Mouse (Mus musculus): ENCODE measurements at regions not wholly inside any gene's neighbourhood (a gene's known extent, or its start where the extent isn't known, plus 50 kb on each side); places are given as distances from the start of the nearest gene placed in this dataset.

DNA sequence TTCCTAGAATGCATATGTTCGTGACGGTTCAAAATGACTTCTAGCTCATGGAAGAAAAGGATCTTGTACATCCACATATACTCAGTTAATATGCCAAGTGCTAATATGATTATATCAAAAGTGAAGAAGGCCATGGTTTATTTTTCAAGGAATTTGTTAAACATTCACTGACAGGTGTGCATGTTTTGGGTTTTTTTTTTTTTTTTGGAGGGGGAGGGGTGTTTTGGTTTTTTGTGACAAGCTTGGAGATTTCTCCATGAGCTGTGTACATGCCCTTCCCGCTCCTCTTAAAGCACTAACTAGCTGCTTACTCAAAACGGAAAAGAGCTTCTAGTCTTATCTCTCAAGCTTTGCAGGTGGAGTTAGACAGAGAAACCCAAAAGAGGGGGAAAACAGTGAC, 187.1 kb upstream of the Atp2b1 start:
- DNase-seq (ENCODE audit: low spot score in 2 of 2) = no peak
- intact Hi-C loops (cut with DNase I) = no loop called here

DNA sequence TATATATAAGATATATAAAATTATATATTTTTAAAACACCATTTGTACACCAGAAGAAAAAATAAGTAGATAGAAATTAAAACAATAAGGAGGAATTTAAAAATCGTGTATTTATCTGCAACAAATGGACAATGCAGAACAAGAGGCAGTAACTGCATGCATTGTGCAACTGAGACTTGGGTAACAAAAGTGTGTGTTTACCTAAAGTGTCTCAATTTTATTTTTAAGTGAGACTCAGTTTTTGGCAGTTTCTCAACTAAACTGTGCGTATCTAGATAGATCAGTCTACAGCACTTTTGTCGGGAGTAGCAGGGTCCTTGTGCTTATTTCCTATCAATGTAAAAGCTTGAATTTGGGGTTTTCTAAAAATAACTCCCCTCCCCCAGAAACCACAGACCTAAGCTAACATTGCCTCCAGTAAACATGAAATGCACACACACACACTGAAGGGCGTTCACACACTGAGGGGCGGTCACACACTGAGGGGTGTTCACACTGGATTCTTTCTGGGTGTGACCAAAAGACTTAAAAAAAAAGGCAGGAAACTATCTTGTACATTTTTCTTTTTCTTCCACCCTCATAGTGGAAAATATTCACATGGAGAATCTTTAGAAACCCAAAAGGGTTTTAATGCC, 185.7 kb upstream of the Atp2b1 start:
- intact Hi-C loops (cut with DNase I) = no loop called here
- DNase-seq (ENCODE audit: low spot score in 2 of 2) = no peak

DNA sequence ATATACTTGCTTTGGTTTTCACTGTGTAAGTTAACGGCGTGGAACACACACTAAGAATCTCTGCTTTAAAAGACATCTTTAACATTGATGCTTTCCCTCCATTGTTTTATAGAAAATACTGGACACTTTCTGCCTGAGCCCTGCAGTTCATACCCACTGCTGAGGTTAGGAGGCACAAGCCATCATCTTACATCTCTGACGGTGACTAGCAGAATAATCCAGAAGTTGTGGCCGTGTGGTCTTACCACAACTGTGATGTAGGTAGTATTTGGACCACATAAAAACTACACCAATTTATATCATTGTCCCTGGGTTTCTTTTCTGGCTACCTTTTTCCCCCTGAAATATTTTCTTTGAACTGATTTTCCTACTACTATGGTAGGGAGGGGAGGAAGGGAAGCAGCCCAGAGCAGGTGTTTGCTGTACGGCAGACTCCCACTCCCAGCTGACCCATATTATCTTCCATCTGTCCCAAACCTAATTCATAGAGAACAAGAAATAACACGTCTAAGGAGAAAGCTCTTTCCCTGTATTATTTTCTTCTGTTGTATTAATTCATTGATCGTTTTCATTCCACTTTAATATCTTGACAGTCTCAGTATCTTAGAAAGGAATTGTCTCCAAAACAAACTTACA, 180.1 kb upstream of the Atp2b1 start:
- intact Hi-C loops (cut with DNase I) = no loop called here
- DNase-seq (ENCODE audit: low spot score in 2 of 2) = no peak

DNA sequence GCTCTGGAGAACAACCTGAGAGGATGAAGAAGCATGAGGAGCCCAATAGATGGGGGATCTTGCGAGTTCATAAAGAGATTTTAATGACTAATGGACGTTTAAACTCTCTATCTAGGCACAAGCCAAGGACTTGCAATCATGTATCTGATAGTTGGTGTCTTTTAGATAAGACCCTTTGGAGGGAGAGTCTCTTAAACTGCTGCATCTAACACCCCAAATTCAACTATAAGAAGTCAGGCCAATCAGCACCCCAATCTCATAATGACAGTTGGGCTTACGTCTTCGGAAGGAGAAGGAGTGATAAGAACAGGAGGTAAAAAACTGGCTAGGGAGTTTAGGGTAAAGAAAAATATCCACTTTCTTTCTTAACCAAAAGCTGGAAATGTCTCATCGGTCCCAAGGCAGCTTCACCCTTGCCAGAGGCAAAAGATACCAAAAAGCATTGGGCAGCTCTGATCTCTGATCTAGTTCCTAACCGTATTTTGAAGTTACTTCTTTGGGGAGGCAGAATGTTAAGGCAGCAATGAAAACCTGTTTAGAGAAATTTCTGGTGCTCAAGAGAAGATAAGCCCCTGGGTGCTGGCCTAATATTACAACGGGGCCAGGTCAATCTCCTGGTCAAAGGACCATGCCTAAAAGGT, 173.6 kb upstream of the Atp2b1 start:
- intact Hi-C loops (cut with DNase I) = loop anchor here (10.0 kb wide), 2 partner anchors 116 to 174 kb away; partner anchors contain the start of gene Atp2b1
- DNase-seq (ENCODE audit: low spot score in 2 of 2) = no peak

DNA sequence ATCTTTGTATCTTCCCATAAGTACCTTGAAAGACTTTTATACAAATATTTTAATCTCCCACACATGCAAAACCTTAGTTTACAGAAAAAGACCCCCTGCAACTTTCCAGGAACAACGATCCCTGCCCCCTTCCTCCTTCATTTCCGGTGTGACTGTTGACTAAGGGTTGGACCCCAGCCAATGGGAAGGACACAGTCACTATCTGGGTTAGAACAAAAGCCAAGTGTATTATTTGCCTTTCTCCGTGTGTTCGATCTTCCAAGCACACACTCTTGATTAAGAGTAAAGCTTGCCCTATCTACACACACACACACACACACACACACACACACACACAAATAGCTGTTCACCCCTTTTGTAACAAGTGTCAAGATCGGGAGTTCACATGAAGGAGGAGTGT, 172.8 kb upstream of the Atp2b1 start:
- peak in 1 of 2 experiments; percentile 19 for DNase-seq (ENCODE audit: low spot score in 2 of 2)
- intact Hi-C loops (cut with DNase I) = loop anchor here (10.0 kb wide), 2 partner anchors 117 to 173 kb away; partner anchors contain the start of gene Atp2b1

DNA sequence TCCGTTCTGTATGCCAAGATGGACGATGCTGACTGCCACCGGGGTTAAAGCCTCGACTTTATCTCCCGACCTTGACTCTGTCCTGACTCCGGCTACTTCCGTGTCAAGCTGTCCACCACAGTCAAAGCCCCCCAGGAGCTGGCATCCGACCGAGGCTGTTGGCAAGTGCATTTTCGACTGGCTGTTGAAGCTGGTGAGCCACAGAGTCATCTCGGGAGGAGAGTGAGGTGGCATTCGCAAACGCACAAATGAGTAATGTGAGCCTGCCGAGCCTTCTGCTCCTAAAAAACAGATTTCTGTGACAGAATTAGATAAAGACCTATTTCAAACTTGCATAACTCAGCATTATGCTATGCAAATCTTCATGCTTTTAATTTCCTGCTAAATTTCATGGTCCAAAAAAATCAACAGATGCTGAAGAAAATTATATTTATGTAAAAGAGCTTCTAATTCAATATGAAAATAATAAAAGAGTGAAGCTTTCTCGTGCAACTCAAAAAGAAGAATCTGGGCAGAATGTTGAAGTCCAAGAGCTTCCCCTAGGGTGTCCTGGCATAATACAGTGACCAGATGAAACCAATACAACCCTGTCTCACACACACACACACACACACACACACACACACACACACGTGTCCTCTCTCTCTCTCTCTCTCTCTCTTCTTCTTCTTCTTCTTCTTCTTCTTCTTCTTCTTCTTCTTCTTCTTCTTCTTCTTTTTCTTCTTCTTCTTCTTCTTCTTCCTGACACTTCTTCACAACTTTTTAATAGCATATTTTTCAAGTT, 171.2 kb upstream of the Atp2b1 start:
- DNase-seq (ENCODE audit: low spot score in 2 of 2) = peak; percentile 54 to 70
- intact Hi-C loops (cut with DNase I) = loop anchor here (10.0 kb wide), 2 partner anchors 118 to 172 kb away; partner anchors contain the start of gene Atp2b1

DNA sequence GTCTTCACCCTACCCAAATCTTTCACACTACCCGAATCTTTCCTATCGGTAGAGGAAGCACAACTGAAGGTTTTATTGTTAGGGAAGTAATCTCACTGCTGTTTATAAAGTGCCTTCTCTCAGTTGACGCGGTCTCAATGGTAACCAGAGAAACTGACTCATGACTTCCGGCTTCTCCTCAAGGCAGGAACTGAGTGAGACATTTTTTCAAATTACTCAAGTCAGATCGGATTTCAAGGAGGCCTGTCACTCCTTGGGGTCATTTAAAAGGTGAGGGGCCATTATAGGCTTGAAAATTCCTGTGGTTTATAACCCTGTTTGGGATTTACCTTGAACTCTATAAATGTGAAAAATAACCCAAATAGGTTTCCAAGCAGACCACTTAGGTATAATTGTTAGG, 170.0 kb upstream of the Atp2b1 start:
- no peak for DNase-seq (ENCODE audit: low spot score in 2 of 2)

DNA sequence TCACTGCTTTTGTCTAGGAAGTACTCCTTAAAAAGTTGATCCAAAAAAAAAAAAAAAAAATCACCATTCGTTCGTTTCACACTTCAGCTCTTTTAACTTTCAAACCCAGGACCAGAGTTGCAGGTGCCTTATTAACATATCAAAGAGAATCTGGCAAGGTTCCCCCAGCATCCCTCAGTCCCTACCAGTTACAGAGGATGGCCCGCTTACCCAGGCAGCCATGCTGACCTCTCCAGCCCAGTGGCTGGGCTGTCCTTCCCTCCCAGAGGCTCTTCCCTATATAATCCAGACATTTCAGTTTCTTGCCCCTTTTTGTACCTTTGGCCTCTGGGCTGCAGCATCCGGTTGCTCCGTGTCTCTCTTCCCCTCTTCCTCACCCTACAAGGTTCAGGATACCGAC, 169.5 kb upstream of the Atp2b1 start:
- DNase-seq (ENCODE audit: low spot score in 2 of 2) = no peak
- intact Hi-C loops (cut with DNase I) = loop anchor here (10.0 kb wide), 2 partner anchors 120 to 170 kb away; partner anchors contain the start of gene Atp2b1

More for the DNA sequence above, 170.0 kb upstream of the Atp2b1 start:
- intact Hi-C loops (cut with DNase I) = loop anchor here (10.0 kb wide), 2 partner anchors 119 to 171 kb away; partner anchors contain the start of gene Atp2b1

DNA sequence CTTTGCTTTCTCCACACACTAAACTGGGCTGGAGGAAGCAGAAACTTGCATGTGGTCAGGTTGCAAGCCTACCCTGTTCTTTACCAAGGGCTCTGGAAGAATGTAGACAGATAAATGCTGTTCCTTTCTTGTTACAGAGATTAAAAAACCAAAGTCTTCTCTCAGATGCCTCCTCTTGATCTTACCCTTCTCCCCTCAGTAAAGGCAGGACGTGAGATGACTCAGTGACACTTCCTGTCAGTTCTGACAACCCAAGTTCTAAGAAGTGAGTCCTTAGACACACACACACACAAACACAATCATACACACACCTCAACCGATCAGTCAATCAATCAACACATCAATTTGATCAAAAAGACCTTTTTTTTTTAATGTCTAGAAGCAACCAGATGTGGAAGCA, 168.8 kb upstream of the Atp2b1 start:
- intact Hi-C loops (cut with DNase I) = loop anchor here (10.0 kb wide), 2 partner anchors 121 to 169 kb away; partner anchors contain the start of gene Atp2b1
- DNase-seq (ENCODE audit: low spot score in 2 of 2) = no peak

DNA sequence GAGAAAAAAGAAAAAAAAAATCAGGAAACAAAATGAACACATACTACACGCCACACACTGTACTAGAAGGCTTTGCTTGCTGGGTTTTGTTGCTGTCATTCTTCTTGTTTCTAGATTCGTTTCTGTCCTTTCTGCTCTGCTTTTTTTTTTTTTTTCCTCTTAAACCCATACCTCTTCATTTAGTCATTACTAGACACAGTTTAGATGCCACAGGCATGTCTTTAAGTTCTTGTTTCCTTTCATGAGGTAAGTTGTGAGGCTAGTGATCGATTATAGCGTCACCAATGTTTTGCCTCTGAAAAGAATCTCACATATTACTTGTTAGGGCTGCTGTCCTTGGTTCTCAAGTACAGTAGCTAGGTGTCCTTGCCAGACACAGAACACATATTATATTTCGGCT, 168.3 kb upstream of the Atp2b1 start:
- intact Hi-C loops (cut with DNase I) = loop anchor here (10.0 kb wide), 2 partner anchors 121 to 169 kb away; partner anchors contain the start of gene Atp2b1
- DNase-seq (ENCODE audit: low spot score in 2 of 2) = no peak

DNA sequence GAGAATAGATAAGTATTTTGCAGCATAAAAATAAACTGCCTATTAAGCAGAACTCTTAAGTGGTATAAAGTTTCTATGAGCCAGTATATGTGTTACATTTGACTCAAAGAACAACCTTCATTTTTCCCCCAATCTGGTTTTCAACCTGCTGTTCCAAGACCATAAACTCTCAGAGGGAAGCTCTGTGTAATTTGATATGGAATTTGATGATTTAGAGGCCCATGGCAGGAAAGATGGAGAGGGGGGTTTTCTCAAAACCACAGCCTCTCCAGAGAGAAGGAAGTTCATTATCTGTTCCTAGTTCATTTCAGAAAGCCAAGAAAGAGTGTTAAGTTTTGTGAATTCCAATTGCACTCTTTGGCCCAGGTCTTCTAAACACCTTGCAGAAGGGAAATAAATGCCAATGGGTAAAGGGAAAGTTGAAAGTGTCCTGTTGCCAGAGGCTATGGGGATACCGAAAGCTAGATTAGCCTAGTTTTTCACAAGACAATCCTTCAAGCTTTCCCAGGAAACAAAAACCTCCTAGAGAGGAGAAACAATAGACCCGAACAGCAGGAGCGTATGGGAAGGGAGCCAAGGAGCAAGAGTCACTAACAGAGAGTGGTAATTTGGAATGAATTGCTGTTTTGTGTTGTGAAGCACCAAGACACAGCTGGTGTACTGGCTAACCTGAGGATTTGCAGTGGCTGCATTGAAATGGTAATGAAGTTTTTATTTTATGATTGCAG, 165.2 kb upstream of the Atp2b1 start:
- intact Hi-C loops (cut with DNase I) = loop anchor here (10.0 kb wide), 2 partner anchors 124 to 166 kb away; partner anchors contain the start of gene Atp2b1
- DNase-seq (ENCODE audit: low spot score in 2 of 2) = no peak

DNA sequence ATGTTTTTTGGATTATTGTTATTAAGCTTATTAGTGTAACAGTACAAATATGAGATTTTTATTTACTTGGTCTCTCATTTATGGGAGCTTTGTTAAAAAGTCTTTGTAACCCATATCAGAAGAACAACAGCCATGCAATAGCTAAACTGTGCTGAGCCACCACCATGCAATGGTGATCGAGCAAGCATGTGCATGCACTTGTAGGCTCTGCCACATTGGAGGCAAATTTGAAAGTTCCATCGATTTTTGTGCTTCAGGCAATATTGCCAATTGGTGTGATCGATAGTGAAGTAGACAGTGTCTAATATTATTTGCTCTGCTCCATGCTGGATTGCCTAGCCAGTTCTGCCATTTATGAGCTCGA, 164.6 kb upstream of the Atp2b1 start:
- DNase-seq (ENCODE audit: low spot score in 2 of 2) = no peak
- intact Hi-C loops (cut with DNase I) = loop anchor here (10.0 kb wide), 2 partner anchors 125 to 165 kb away; partner anchors contain the start of gene Atp2b1

DNA sequence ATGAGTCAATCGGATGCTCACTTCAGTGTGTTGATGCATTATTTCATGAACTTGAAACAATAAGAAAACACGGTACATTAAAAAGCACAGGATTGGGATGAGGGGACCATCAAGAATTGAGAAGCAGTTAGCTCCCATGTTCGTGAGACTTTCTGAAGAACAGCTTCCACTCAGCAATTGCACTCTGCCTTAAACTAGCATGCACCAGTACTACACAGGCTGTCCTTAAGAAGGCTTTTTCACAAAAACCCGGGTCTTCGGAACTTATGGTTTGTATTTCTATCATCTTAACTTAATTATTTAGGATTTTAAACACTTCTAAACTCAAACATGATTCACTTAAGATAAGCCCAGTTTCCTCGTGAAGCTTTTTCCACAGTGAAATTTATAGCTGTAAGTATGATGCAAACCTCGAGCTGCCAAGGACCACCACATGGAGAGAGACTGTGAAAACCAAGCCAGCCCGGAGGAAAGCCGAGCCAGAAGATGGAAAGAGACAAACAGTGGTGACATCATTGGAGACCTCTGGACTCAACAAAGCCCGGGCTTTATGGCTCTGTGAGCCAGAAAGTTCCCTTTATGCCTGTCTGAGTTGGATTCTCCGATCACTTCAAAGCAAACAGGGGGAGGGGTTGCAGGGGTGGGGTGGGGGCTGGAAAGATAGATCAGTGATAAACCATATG, 162.7 kb upstream of the Atp2b1 start:
- intact Hi-C loops (cut with DNase I) = no loop called here
- no peak for DNase-seq (ENCODE audit: low spot score in 2 of 2)

DNA sequence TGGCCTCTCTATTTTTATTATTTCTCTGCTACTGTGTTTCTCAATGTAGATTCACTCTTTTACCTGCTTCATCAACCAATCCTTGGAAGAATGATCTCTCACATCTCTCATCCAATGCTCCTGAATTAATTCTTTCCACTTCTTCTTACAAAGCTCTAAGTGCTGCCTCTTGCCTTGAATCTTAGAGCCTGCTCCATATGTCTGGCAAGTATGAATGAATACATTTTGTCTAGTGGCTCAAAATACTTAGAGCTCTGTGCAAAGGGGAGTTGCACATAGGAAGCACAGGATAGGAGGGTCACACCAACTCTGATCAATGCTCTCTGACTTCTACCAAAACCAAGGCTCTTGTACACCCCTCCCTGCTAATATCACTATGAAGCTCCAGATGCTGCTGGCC, 153.1 kb upstream of the Atp2b1 start:
- intact Hi-C loops (cut with DNase I) = no loop called here
- no peak for DNase-seq (ENCODE audit: low spot score in 2 of 2)

DNA sequence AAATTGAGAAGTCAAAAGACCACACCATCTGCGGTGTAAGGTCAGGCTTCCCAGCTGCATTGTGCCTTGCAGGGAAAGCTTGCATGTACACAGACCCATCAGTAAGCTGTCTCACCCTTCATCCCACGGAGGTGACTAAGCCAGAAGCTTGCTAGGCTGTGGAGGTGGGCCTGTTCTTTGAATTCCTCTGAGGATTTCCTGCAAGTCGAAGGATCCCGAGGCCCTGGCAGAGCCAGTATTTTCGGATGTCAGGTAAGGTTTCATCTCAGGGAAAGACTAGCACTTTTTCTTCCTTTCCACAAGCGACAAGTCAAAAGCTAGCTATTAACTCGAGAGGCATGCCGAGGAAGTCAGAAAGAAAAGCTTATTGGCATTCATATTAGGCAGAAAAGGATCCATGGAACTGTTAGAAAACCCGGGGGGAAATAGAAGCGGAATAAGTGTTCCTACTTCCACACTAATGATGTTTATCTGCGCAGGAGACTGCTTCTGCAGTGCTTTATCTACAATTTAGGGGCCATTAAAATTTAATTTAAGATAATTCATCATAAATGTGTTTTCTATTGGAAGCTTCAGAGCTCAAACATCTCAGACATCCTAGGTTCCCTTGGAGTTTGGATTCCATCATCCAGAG, 148.3 kb upstream of the Atp2b1 start:
- intact Hi-C loops (cut with DNase I) = no loop called here
- DNase-seq (ENCODE audit: low spot score in 2 of 2) = no peak

DNA sequence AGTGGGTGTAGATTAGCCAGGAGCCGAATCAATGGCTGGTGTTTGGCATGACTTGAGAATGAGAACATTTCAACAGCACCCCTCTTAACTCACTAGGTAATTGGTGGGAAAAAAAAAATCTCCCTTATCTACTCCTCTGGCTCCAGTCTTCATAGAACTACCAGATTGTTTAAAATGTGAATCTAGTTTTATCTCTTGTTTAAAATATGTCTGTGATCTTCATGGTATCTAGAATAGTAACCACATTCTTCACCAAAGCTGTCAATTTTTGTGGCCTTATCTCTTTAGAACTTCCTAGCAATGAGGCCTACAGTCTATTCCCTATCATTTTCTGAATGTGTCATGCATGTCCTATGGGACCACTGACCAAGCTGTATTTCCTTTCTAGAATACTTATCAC, 134.4 kb upstream of the Atp2b1 start:
- DNase-seq (ENCODE audit: low spot score in 2 of 2) = no peak
- intact Hi-C loops (cut with DNase I) = loop anchor here (10.0 kb wide), 1 partner anchor 135 kb away; the partner anchor contains the start of gene Atp2b1

DNA sequence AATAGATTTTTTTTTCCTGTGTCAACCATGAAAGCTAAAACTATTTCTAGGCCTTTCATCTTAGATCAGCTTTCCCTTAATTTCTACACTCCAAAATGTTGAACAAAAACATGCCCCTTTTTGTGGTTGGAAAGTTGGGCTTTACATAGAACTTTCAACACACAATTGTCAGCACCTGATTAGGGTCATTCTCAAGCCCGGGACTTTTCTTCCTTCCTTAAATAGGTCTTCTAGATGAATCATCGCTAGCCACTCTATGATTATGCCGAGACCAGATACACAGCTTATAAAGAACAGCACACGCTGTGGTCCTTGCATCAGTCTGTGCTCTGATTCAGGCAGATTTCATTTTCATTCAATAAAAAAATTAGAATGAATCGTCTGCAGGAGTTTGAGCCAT, 133.3 kb upstream of the Atp2b1 start:
- intact Hi-C loops (cut with DNase I) = no loop called here
- no peak for DNase-seq (ENCODE audit: low spot score in 2 of 2)

DNA sequence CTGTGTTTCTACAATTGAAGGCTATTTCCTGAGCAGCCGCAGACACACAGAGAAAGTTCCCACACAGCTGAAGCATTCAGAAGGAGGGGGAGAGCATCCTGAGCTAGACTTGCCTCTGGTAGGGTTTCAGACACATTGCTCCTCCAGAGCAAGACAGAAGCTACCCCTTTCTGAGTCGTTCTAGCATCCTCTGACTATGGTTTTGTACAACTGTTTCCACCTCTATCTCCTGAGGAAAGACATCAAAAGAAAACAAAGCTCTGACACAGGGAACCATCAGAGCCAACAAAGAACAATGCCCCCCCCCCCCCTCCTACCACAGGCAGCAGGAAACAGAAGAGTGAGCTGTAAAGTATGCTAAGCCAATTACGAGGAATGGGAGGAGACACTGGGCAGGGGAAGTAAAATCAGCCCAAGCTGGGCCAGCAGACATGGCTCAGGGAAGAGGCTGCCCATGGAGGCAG, 132.3 kb upstream of the Atp2b1 start:
- DNase-seq (ENCODE audit: low spot score in 2 of 2) = no peak
- intact Hi-C loops (cut with DNase I) = no loop called here
